In genomic region chr10:75237166-75237565, GRCm38 (mm10) we compare ENCODE assay signal across 31 mouse cellular contexts.
"Had no signal": no experiment of that assay in that cellular context is flagged by ENCODE, and none has a peak within 500 bp of the region (broad histone marks: within the 10 kb centered on the region; RNA-seq: fewer than 3 reads in every experiment).

No protein-coding gene starts in this region.

- H3K9ac ChIP-seq: limb, embryonic 12.5 days; limb, embryonic 13.5 days; limb, embryonic 15.5 days; liver, embryonic 12.5 days; liver, embryonic 13.5 days; liver, embryonic 14.5 days; liver, embryonic 15.5 days; liver, postnatal 0 days; lung, embryonic 14.5 days; lung, embryonic 15.5 days; midbrain, embryonic 12.5 days; midbrain, embryonic 15.5 days; neural tube, embryonic 12.5 days had no signal

- H3K4me1 ChIP-seq: limb, embryonic 10.5 days; limb, embryonic 12.5 days; limb, embryonic 13.5 days; liver, embryonic 12.5 days; liver, embryonic 15.5 days; lung, embryonic 15.5 days; midbrain, embryonic 10.5 days; midbrain, embryonic 12.5 days; midbrain, embryonic 15.5 days; neural tube, embryonic 12.5 days had no signal

- H3K27me3 ChIP-seq: limb, embryonic 12.5 days; limb, embryonic 13.5 days; limb, embryonic 15.5 days; liver, embryonic 12.5 days; liver, embryonic 13.5 days; liver, embryonic 15.5 days; lung, embryonic 15.5 days; megakaryocyte, embryonic 14.5 days; midbrain, embryonic 12.5 days; midbrain, embryonic 15.5 days; neural tube, embryonic 12.5 days had no signal

- H3K9me3 ChIP-seq: limb, embryonic 10.5 days; limb, embryonic 12.5 days; limb, embryonic 13.5 days; limb, embryonic 15.5 days; liver, embryonic 12.5 days; liver, embryonic 13.5 days; liver, embryonic 15.5 days; lung, embryonic 15.5 days; megakaryocyte, embryonic 14.5 days; midbrain, embryonic 10.5 days; midbrain, embryonic 12.5 days; midbrain, embryonic 15.5 days; neural tube, embryonic 12.5 days had no signal

- H3K4me3 ChIP-seq: left cerebral cortex, adult 2 months; limb, embryonic 10.5 days; limb, embryonic 12.5 days; limb, embryonic 13.5 days; limb, embryonic 15.5 days; liver, embryonic 12.5 days; liver, embryonic 13.5 days; liver, embryonic 15.5 days; lung, embryonic 15.5 days; megakaryocyte, embryonic 14.5 days; midbrain, embryonic 10.5 days; midbrain, embryonic 12.5 days; midbrain, embryonic 15.5 days; myocyte; neural tube, embryonic 12.5 days had no signal

- ATAC-seq: liver, embryonic 12.5 days; liver, postnatal 0 days; lung, postnatal 0 days; midbrain, embryonic 15.5 days; midbrain, embryonic 16.5 days had no signal

- H3K4me2 ChIP-seq: limb, embryonic 12.5 days; limb, embryonic 13.5 days; limb, embryonic 15.5 days; liver, embryonic 11.5 days; liver, embryonic 12.5 days; liver, embryonic 13.5 days; liver, embryonic 15.5 days; lung, embryonic 14.5 days; lung, embryonic 15.5 days; midbrain, embryonic 12.5 days; midbrain, embryonic 15.5 days; neural tube, embryonic 12.5 days had no signal

- H3K27ac ChIP-seq: left cerebral cortex, adult 2 months; limb, embryonic 10.5 days; limb, embryonic 12.5 days; limb, embryonic 13.5 days; limb, embryonic 15.5 days; liver, embryonic 12.5 days; liver, embryonic 13.5 days; liver, embryonic 14.5 days; liver, embryonic 15.5 days; lung, embryonic 15.5 days; macrophage; midbrain, embryonic 10.5 days; midbrain, embryonic 12.5 days; midbrain, embryonic 15.5 days; neural tube, embryonic 12.5 days had no signal

- DNase-seq: left cerebral cortex, postnatal 4 days; liver; liver, embryonic 13.5 days; liver, postnatal 0 days; lung, adult 18-20 months; lung, adult 2 months; lung, embryonic 14.5 days; lung, postnatal 10 days; lung, postnatal 14 days; lung, postnatal 36 days; lung, postnatal 4 days; midbrain, embryonic 14.5 days had no signal
